Mouse (Mus musculus): ENCODE measurements around the gene Kif18a. TPM values are rescaled to one million over a fixed set of nuclear protein-coding genes. Genes with fewer than 3 reads are reported as not detected.

Kif18a gene
- 4.0 TPM for polyA plus RNA-seq (2017; shearing (Covaris generic))

GRCm38 (mm10) chr2:109280600-109281340 lies at the start of gene Kif18a, which contains the start of gene Mettl15:
Gene Kif18a (plus strand): TSS chr2:109280738.
Gene Mettl15 (minus strand): TSS chr2:109280748.

Other genes starting within 250 kb of the Kif18a start
- 8.4 TPM for gene Mettl15, start within 50 bp of the Kif18a start, polyA plus RNA-seq (2017; shearing (Covaris generic))

Measured in CD4-positive, CD25-positive, alpha-beta regulatory T cell (primary cell).